Mouse (Mus musculus): ENCODE measurements around the gene Gm20843. TPM values are rescaled to one million over a fixed set of nuclear protein-coding genes. Genes with fewer than 3 reads are reported as not detected.
"Not testable (repeated sequence)": the region's sequence is repeated elsewhere in the genome, so short reads cannot be mapped to it uniquely, and the experiment has no call there.

The Gm20843 gene
- total RNA-seq (2021) = not detected
- long read RNA-seq, experiment 1 = 0 reads
- long read RNA-seq, experiment 2 = 0 reads

DNA sequence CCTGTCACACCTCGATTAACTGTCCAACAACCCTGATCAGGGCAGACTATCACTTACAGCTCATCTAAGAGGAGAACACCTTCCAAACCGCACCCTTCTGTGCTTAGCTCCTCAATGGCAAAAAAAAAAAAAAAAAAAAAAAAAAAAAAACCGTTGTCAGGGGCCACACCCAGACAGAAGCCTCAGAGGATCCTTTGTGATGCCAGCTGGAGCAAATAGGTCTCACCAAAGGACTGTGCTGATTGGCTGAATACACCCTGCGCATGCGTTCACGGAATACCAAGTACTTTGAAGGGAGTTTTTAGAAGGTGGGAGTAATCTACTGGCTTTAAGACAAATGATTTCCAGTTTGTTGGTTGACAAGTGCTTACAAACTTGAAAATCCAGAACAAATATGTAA, at the start of gene Gm20843:
Gm20843 (minus strand) TSS at position 101 of the 400 bp plus-strand sequence.
- not testable (repeated sequence) for DNase-seq (ENCODE audit: low spot score)

Data from gastrocnemius, adult 18-20 months (tissue).